Mouse (Mus musculus): ENCODE measurements around the gene Gm20792.
"Not testable (repeated sequence)": the region's sequence is repeated elsewhere in the genome, so short reads cannot be mapped to it uniquely, and the experiment has no call there.

Gm20792 gene

DNA sequence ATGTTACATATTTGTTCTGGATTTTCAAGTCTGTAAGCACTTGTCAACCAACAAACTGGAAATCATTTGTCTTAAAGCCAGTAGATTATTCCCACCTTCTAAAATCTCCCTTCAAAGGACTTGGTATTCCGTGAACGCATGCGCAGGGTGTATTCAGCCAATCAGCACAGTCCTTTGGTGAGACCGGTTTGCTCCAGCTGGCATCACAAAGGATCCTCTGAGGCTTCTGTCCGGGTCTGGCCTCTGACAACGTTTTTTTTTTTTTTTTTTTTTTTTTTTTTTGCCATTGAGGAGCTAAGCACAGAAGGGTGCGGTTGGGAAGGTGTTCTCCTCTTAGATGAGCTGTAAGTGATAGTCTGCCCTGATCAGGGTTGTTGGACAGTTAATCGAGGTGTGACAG lies at the start of gene Gm20792:
Gene Gm20792 (plus strand): TSS at position 301 of the 400 bp plus-strand sequence.
- DNase-seq, result not testable (repeated sequence)

Data from thymus, postnatal 4 days (tissue).